Mouse (Mus musculus) 3134 (cell line): Measurements from ENCODE around the gene Trpm3.

ENCODE experiments used
- DNase-seq: peaks from one replicate; pipeline ENCODE4 v3.0.0-alpha.2; 2011; ENCODE audit warnings: low spot score; ENCODE audit not compliant: insufficient read length; ENCODE audit errors: extremely low read depth

The Trpm3 gene

DNA sequence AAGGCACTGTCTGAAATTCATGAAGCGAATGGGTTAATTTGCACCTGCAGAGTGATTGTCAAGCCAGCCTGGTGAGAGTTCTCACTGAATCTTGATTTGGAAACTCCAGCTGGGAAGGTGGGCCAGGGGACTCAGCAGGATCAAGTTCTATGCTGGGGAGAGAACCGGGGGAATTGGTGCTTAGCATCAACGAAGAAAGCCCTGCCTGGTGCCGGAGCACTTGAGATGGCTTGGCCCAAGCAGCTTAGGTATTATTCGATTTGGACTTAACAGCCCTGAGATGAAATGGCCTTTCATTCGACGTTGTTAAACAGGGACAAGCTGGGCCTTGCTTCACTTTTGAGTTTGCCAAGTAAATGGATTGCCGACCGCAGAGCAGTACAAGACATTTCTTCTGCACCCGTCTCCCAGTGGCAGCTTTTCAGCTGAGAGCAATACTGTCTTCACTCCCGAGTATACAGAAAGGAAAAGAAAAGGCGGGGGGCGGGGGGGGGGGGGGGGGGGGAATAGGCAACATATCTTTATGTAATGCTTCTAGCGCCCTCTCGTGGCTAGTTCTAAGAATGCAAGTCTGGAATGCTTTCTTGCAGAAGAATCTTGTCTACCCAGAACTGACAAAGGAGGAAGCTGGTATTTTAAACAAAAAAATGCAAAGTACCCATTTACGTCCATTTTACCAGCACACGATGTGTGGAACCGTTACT is 165.3 kb downstream of the Trpm3 start:
- DNase-seq = no peak

DNA sequence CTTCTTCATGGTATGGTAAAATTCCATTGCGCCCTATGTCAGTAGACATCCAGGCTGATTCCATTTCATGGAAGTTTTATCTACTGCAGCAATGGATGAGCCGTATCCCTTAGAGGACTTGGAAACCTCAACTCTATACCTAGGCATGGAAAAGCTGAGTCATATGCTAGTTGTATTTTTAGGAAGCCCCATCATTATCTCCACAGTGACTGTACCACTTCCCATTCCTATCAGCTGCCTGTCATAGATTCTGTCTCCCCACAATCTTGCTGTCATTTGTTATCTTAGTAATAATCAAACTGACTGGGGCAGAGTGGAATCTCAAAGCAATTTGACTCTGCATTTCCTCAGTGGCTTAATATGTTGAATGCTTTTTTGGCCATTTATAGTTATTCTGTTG is 169.2 kb downstream of the Trpm3 start:
- no peak for DNase-seq

DNA sequence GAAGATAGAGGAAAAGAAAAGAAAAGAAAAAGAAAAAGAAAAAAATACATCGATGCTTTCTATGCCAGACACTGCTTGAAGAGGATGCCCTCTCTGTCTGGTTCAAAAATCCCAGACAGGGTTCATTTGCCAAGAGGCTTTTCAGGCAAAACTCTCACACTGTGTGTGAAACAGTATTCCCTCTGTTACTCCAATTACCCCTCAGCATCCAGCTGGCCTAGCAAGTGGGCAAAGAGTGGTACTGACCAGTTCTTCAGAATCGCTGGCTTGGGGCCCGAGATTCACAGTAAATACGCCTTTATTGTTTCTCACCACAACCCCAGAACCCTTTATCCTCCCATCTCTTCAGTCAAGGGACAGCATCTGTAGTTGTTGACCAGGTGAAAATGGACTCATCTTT is 178.5 kb downstream of the Trpm3 start:
- DNase-seq = no peak

DNA sequence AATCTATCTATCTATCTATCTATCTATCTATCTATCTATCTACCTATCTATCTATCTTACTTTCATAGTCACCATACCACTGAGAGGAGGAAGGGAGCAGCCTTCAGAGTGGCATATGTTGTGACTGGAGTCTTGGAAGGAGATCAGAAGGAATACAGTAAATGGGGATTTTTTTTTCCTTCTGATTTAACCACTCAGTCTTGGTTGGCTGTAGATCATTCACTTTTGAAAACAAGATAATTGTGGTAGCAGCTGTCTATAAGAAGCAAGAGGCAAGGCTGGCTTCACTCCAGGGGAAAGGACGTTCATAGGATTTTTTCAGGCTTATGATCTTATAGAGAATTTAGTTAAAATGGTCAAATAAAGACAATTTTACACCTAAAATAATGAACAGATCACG is 188.0 kb downstream of the Trpm3 start:
- no peak for DNase-seq

- no peak for DNase-seq
These were observed 188.4 kb downstream of the Trpm3 start for GRCm38 (mm10) chr19:22327226-22327625.

- no peak for DNase-seq
These were observed 197.4 kb downstream of the Trpm3 start for GRCm38 (mm10) chr19:22336278-22336677.

- DNase-seq = peak; percentile 7
These were observed 198.6 kb downstream of the Trpm3 start for GRCm38 (mm10) chr19:22337468-22337867.

GRCm38 (mm10) chr19:22338927-22339326 is 200.1 kb downstream of the Trpm3 start:
- no peak for DNase-seq

GRCm38 (mm10) chr19:22354037-22354541 is 215.2 kb downstream of the Trpm3 start:
- DNase-seq = no peak

DNA sequence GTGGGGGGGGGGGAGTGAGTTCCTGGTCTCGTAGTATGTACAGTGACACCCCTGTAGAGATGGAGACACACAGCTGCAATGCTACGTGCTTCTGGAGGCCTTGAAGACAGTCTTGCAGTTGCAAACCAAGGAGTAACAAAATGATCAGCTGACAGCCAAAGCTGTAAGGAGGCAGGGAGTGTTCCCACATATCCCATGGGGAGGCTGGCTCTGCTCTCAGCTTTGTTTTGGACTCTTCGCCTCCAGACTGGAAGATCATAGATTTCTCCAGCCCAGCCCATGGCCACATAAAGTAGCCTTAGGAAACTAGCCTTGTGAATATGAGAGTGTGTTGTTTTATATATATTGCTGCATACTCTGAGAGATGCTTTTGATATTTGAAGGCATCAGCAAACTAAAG is 248.0 kb downstream of the Trpm3 start:
- DNase-seq = no peak

DNA sequence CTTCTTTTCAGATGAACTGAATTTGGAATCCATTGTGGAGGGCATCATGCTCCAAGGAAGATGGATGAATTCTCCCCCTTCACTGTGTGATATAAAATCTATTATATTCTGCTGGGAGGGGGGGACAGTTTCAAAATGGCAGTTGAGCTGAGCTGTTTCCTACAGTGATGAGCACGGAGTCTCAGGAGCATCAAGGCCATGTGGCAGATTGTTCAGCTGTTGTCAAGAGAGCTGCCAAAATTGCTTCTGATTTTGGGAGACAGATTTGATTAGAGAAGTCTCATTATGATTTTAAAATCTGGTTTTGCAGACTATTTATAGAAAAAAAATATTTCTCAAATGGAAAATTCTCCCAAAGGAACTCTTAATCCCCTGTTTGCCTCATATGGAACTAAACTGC is 255.9 kb downstream of the Trpm3 start:
- DNase-seq = no peak

GRCm38 (mm10) chr19:22404049-22404448 is 265.2 kb downstream of the Trpm3 start:
- DNase-seq = no peak

GRCm38 (mm10) chr19:22418239-22418638 is 279.4 kb downstream of the Trpm3 start:
- no peak for DNase-seq

DNA sequence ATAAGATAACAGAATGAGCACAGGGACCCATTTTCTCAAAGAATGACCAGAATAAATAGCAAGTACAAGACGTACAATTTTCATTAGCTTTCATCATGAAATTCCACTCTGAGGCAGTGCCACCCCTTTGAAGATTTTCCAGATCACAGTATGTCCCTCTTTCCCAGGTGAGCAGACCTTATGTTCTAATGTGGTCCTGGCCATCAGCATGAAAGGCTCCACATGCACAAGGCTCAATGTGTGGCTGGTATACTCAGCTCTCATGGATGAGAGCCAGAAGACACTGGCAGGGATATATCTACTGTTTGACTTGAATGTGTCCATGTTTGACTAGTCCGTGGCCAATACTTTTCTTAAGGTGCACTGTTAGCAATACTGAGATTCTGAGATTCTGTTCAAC is 298.4 kb downstream of the Trpm3 start:
- DNase-seq = no peak

DNA sequence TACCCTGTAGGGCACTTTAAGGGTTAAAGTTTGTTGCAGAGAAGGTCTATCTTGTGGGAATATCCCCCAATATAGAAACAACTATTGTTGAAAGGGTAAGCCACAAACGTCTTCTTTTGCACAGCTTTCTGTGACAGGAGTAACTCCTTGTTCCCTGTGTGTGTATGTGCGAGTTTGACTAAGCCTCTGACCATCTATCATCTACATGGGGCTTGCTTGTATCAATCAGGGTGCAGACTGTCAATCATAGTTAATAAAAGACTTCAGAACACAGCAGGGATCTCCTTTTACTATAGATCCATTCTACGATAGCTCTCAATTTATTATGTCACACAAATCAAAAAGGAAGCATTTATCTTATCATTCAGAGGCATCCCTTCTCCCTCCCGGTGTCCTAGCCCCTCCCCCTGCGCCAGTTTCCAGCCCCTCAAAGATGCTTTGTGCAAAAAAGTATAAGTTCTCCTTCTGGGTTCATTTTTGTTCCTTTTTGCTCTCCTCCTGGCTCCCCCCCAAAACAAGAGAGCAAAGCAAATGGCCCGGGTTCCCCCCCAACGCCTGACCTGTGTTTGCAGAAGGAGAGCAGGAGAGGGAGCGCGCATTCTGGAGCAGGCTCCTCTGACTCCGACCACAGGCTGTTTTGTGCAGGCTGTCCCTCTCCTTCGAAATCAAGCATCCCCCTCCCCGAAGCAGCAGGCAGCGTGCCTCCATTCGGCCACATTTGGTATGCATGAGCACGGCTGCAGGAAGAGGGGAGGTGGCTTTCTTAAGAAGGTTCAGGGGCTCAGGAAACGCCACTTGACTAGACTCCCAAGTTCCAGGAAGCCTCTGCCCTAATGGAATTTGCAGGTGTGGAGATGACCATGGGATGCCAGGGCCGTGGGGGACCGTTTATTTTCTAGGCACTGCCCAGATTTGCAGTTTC is 308.8 kb downstream of the Trpm3 start:
- DNase-seq = no peak

DNA sequence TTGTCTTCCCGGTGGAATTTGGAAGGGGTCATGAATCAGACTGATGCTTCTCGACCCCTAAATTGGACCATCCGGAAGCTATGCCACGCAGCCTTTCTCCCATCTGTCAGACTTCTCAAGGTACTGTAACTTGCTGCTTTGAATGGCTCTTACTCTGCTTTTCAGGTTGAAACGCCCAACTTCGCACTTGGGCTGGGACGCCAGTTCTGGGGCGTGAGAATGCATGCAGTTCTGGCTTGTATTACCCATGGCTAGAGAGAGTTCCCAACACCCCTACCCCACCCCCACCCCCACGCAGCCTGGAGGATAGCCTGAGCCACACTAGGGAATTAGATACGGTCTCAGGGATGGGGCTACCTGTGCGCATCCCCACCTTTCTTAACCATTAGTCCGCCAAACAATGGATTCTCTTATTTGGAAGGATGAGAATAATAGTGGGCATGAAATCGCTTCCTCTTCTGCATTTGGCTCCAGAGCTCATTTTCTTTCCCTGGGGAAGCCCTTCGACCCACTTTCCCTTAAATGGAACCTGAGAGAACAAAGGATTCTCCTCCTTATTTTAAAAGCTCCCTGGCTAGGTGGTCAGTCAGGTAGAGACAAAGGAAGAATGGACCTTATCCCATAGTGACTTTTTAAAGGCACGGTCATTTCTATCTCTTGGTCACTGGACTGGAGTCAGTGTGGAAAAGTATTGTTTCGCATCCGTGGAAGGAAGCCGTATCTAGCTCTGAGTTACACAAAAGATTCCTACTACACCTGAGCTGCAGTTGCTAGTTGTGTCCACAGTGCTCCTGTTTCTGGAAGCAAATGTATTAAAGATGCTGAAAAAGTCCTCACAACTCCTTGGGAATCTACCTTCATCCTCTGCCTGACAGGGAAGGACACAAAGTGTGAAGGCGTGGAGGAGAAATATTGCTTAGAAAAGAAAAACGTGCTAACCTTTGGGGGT is 309.8 kb downstream of the Trpm3 start:
- no peak for DNase-seq

DNA sequence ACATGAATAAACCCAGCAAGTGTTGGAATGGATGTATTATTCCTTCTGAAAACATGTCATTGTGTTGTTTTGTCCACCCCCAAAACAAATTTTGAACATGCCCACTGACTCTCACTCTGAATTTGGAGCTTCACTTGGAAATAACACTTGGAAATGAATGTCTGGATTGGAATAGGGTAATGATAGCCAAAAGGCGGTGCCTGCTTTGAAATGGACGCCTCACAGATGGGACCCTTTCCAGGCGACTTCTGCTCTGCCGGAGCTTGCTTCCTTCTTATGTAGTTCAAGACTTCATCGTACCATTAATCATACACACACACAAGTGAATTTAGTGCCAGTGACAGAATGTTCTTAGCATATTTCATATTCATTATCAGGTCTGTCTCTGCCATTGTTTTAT is 312.4 kb downstream of the Trpm3 start:
- no peak for DNase-seq

DNA sequence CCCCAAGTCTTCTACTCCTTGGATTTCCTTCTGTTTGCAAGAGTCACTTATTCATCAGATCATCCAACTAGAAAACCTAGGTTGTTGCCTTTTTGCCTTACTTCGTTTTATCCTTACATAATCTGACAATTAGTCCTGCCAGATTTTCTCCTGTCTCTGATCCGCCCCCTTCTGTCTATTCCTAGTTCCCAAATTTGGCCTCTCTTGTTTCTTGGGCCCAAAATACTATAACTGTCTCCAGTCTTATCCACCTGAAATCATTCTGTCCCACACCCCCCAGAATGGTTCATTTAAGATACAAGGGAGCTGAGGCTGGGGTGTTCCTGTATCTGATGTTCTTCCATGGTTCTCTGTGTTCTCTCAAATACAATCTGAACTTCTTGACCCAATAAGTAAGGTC is 318.1 kb downstream of the Trpm3 start:
- DNase-seq = no peak

GRCm38 (mm10) chr19:22462043-22462442 is 323.2 kb downstream of the Trpm3 start:
- DNase-seq = no peak

GRCm38 (mm10) chr19:22463506-22463905 is 324.7 kb downstream of the Trpm3 start:
- DNase-seq = no peak

- DNase-seq = no peak
These were observed 330.8 kb downstream of the Trpm3 start for GRCm38 (mm10) chr19:22469608-22470007.
